Mouse (Mus musculus): ENCODE measurements around the gene Nod1. TPM values are rescaled to one million over a fixed set of nuclear protein-coding genes. Genes with fewer than 3 reads are reported as not detected.

The Nod1 gene
- 4.8 TPM in 2 replicates for polyA plus RNA-seq (2015; fragmentation: Nextera tagmentation; extraction: Ambion mirVana)

GRCm38 (mm10) chr6:54972111-54972928, at the start of gene Nod1:
TSS of gene Nod1 (minus strand) at chr6:54972612.
- no peaks in the 10 kb centered on the region for H3K36me3 ChIP-seq (ENCODE audit: control insufficient read depth, insufficient read depth, low read length)
- peak within 1 kb of the TSS; percentile 74 for H3K4me3 ChIP-seq (ENCODE audit: low read length)
- ATAC-seq: peak; percentile 87
- no peaks in the 10 kb centered on the region for H3K9me3 ChIP-seq (ENCODE audit: control insufficient read depth, low read length)
- H3K4me2 ChIP-seq (ENCODE audit: low read depth, low read length): peak within 1 kb of the TSS; percentile 83
- H3K9ac ChIP-seq (ENCODE audit: low read depth, low read length): peak within 1 kb of the TSS; percentile 80
- 3% methylated on average over 52 of the region's 53 CpGs for WGBS
- H3K27me3 ChIP-seq (replicated peaks; ENCODE audit: control insufficient read depth, insufficient read depth, low read length): no peaks in the 10 kb centered on the region; the same call in 1 of the 2 replicates
- no peaks in the 10 kb centered on the region; the same call in 1 of the 2 replicates for H3K4me1 ChIP-seq (ENCODE audit: control insufficient read depth, insufficient read depth, low read length)
- peak within 1 kb of the TSS; percentile 65 for H3K27ac ChIP-seq (ENCODE audit: low read length)

- Histone ChIP-seq H3K4me2 (ENCODE audit: low read depth, low read length) (no peak overlapping the region), H3K36me3 (ENCODE audit: control insufficient read depth, insufficient read depth, low read length) (no peaks in the 10 kb centered on the region), H3K9me3 (ENCODE audit: control insufficient read depth, low read length) (no peaks in the 10 kb centered on the region), H3K9ac (ENCODE audit: low read depth, low read length) (no peak overlapping the region), H3K4me3 (ENCODE audit: low read length) (no peak overlapping the region), H3K4me1 (ENCODE audit: control insufficient read depth, insufficient read depth, low read length) (peaks cover 6% of the 10 kb centered on the region), H3K27me3 (replicated peaks; ENCODE audit: control insufficient read depth, insufficient read depth, low read length) (no peaks in the 10 kb centered on the region), H3K27ac (ENCODE audit: low read length) (no peak overlapping the region)
- 83% methylated on average over 7 of the region's 7 CpGs for WGBS
- ATAC-seq: no peak
These were observed 49.4 kb upstream of the Nod1 start for GRCm38 (mm10) chr6:55021806-55022205.

- Histone ChIP-seq H3K9me3 (ENCODE audit: control insufficient read depth, low read length) (no peaks in the 10 kb centered on the region), H3K36me3 (ENCODE audit: control insufficient read depth, insufficient read depth, low read length) (no peaks in the 10 kb centered on the region), H3K4me2 (ENCODE audit: low read depth, low read length) (no peak overlapping the region), H3K4me3 (ENCODE audit: low read length) (no peak overlapping the region), H3K27me3 (replicated peaks; ENCODE audit: control insufficient read depth, insufficient read depth, low read length) (no peaks in the 10 kb centered on the region), H3K27ac (ENCODE audit: low read length) (no peak overlapping the region), H3K4me1 (ENCODE audit: control insufficient read depth, insufficient read depth, low read length) (peaks cover 11% of the 10 kb centered on the region), H3K9ac (ENCODE audit: low read depth, low read length) (no peak overlapping the region)
- no peak for ATAC-seq
- WGBS: 81% methylated on average over 2 of the region's 2 CpGs
These were observed 46.0 kb upstream of the Nod1 start for GRCm38 (mm10) chr6:55018417-55018816.

- H3K27ac ChIP-seq (ENCODE audit: low read length): no peak overlapping the region
- 30% methylated on average over 15 of the region's 15 CpGs for WGBS
- peak; percentile 73 for ATAC-seq
- H3K4me2 ChIP-seq (ENCODE audit: low read depth, low read length): peak overlapping the region; percentile 31
- no peak overlapping the region for H3K4me3 ChIP-seq (ENCODE audit: low read length)
- H3K4me1 ChIP-seq (ENCODE audit: control insufficient read depth, insufficient read depth, low read length): peaks cover 11% of the 10 kb centered on the region
- H3K9ac ChIP-seq (ENCODE audit: low read depth, low read length): peak overlapping the region; percentile 30; the same call in 1 of the 2 replicates
- no peaks in the 10 kb centered on the region for H3K27me3 ChIP-seq (replicated peaks; ENCODE audit: control insufficient read depth, insufficient read depth, low read length)
- H3K36me3 ChIP-seq (ENCODE audit: control insufficient read depth, insufficient read depth, low read length): no peaks in the 10 kb centered on the region
- H3K9me3 ChIP-seq (ENCODE audit: control insufficient read depth, low read length): no peaks in the 10 kb centered on the region
These were observed 44.5 kb upstream of the Nod1 start for GRCm38 (mm10) chr6:55016710-55017583.

GRCm38 (mm10) chr6:55016236-55016635, 43.8 kb upstream of the Nod1 start:
- Histone ChIP-seq H3K9me3 (ENCODE audit: control insufficient read depth, low read length) (no peaks in the 10 kb centered on the region), H3K4me2 (ENCODE audit: low read depth, low read length) (no peak overlapping the region), H3K36me3 (ENCODE audit: control insufficient read depth, insufficient read depth, low read length) (no peaks in the 10 kb centered on the region), H3K4me1 (ENCODE audit: control insufficient read depth, insufficient read depth, low read length) (peaks cover 11% of the 10 kb centered on the region), H3K27ac (ENCODE audit: low read length) (no peak overlapping the region), H3K4me3 (ENCODE audit: low read length) (no peak overlapping the region), H3K27me3 (replicated peaks; ENCODE audit: control insufficient read depth, insufficient read depth, low read length) (no peaks in the 10 kb centered on the region), H3K9ac (ENCODE audit: low read depth, low read length) (peak overlapping the region; percentile 21; the same call in 1 of the 2 replicates)
- peak; percentile 79 for ATAC-seq
- WGBS: 15% methylated on average over 5 of the region's 5 CpGs

GRCm38 (mm10) chr6:55014184-55014583, 41.8 kb upstream of the Nod1 start:
- Histone ChIP-seq H3K27ac (ENCODE audit: low read length) (no peak overlapping the region), H3K36me3 (ENCODE audit: control insufficient read depth, insufficient read depth, low read length) (no peaks in the 10 kb centered on the region), H3K9me3 (ENCODE audit: control insufficient read depth, low read length) (no peaks in the 10 kb centered on the region), H3K4me2 (ENCODE audit: low read depth, low read length) (no peak overlapping the region), H3K4me3 (ENCODE audit: low read length) (no peak overlapping the region), H3K4me1 (ENCODE audit: control insufficient read depth, insufficient read depth, low read length) (peaks cover 11% of the 10 kb centered on the region), H3K27me3 (replicated peaks; ENCODE audit: control insufficient read depth, insufficient read depth, low read length) (no peaks in the 10 kb centered on the region), H3K9ac (ENCODE audit: low read depth, low read length) (no peak overlapping the region)
- ATAC-seq: no peak
- WGBS: 90% methylated on average over 3 of the region's 3 CpGs

GRCm38 (mm10) chr6:55012516-55012915, 40.1 kb upstream of the Nod1 start:
- Histone ChIP-seq H3K27ac (ENCODE audit: low read length) (no peak overlapping the region), H3K4me1 (ENCODE audit: control insufficient read depth, insufficient read depth, low read length) (peaks cover 11% of the 10 kb centered on the region), H3K4me2 (ENCODE audit: low read depth, low read length) (no peak overlapping the region), H3K9ac (ENCODE audit: low read depth, low read length) (no peak overlapping the region), H3K27me3 (replicated peaks; ENCODE audit: control insufficient read depth, insufficient read depth, low read length) (no peaks in the 10 kb centered on the region), H3K4me3 (ENCODE audit: low read length) (no peak overlapping the region), H3K36me3 (ENCODE audit: control insufficient read depth, insufficient read depth, low read length) (no peaks in the 10 kb centered on the region), H3K9me3 (ENCODE audit: control insufficient read depth, low read length) (no peaks in the 10 kb centered on the region)
- no peak for ATAC-seq
- WGBS: 71% methylated on average over 7 of the region's 7 CpGs

- WGBS: 63% methylated on average over 4 of the region's 4 CpGs
- Histone ChIP-seq H3K9me3 (ENCODE audit: control insufficient read depth, low read length) (no peaks in the 10 kb centered on the region), H3K4me3 (ENCODE audit: low read length) (no peak overlapping the region), H3K36me3 (ENCODE audit: control insufficient read depth, insufficient read depth, low read length) (no peaks in the 10 kb centered on the region), H3K9ac (ENCODE audit: low read depth, low read length) (no peak overlapping the region), H3K27me3 (replicated peaks; ENCODE audit: control insufficient read depth, insufficient read depth, low read length) (no peaks in the 10 kb centered on the region), H3K4me2 (ENCODE audit: low read depth, low read length) (no peak overlapping the region), H3K4me1 (ENCODE audit: control insufficient read depth, insufficient read depth, low read length) (no peaks in the 10 kb centered on the region), H3K27ac (ENCODE audit: low read length) (no peak overlapping the region)
- peak; percentile 66 for ATAC-seq
These were observed 38.1 kb upstream of the Nod1 start for GRCm38 (mm10) chr6:55010330-55011091.
